Mouse (Mus musculus) hindbrain, embryonic 13.5 days (tissue): ENCODE data around the gene Pcmt1. TPM values are rescaled to one million over a fixed set of nuclear protein-coding genes. Genes with fewer than 3 reads are reported as not detected.

Experiments used
- ATAC-seq: fragments of 200-750 bp; cut with Nextera tagmentation; 2 replicates; pipeline ENCODE4 v1.8.0; 2017; ENCODE audit warnings: moderate TSS enrichment; ENCODE audit not compliant: low FRiP score
- H3K27ac ChIP-seq: fragments of 300-500 bp; sonication (generic); 2 replicates; pipeline ENCODE4 v1.5.1; 2015; ENCODE audit warnings: inconsistent platforms, mild to moderate bottlenecking, moderate library complexity
- H3K27me3 ChIP-seq: fragments of 300-500 bp; sonication (generic); 2 replicates; pipeline ENCODE4 v1.6.1; 2015; ENCODE audit warnings: mild to moderate bottlenecking, inconsistent platforms
- H3K36me3 ChIP-seq: fragments of 300-500 bp; sonication (generic); 2 replicates; pipeline ENCODE4 v1.6.1; 2015; ENCODE audit warnings: mild to moderate bottlenecking, inconsistent platforms
- H3K4me1 ChIP-seq: fragments of 300-500 bp; sonication (generic); replicated peaks from 2 replicates; pipeline ENCODE4 v1.6.1; 2015; ENCODE audit warnings: inconsistent platforms
- H3K4me2 ChIP-seq: fragments of 300-500 bp; sonication (generic); 2 replicates; pipeline ENCODE4 v1.6.1; 2015; ENCODE audit warnings: inconsistent platforms, mild to moderate bottlenecking, moderate library complexity
- H3K4me3 ChIP-seq: fragments of 300-500 bp; sonication (generic); 2 replicates; pipeline ENCODE4 v1.5.1; 2015; ENCODE audit warnings: mild to moderate bottlenecking, inconsistent platforms
- H3K9ac ChIP-seq: fragments of 300-500 bp; sonication (generic); 2 replicates; pipeline ENCODE4 v1.6.1; 2015; ENCODE audit warnings: mild to moderate bottlenecking, inconsistent platforms
- H3K9me3 ChIP-seq: fragments of 300-500 bp; sonication (generic); 2 replicates; pipeline ENCODE4 v1.6.1; 2016; ENCODE audit warnings: inconsistent platforms
- WGBS: fragments of 180-500 bp; shearing (Covaris S2); methylation state at CpG from one replicate; pipeline ENCODE4 v1.1.7; 2015; 5-methylcytosine and 5-hydroxymethylcytosine counted together
- polyA plus RNA-seq: library from polyadenylated mRNA; unstranded; fragments of >200 nt; fragmentation: Nextera tagmentation; extraction: Ambion mirVana; gene quantifications from 2 replicates; pipeline ENCODE4 v1.2.1, GENCODE M21; 2015

The Pcmt1 gene
- polyA plus RNA-seq, 1 experiment from 2014 or later = 171 TPM

DNA sequence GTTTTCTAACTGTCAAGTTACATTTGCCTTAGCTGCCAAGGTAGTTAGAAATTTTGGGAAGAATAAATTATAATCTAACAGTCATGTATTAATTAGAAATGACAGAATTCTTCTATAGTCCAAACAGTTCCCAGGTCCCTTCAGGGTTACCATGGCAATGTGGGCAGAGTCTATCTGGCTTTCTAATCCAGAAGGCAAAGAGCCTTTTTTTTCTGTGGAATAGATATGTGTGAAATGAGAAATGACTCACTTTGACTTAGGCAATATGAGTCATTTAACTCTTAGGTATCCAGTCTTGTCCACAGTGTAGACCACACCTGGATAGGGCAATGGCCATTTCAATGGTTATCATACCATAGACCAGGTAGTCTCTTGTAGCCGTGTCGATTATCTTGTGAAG, 99.5 kb downstream of the Pcmt1 start:
- Histone ChIP-seq H3K27me3 (peaks cover 10% of the 10 kb centered on the region; the same call in 1 of the 2 replicates), H3K27ac (no peak overlapping the region), H3K36me3 (no peaks in the 10 kb centered on the region), H3K4me3 (no peak overlapping the region), H3K4me2 (no peak overlapping the region), H3K9me3 (no peaks in the 10 kb centered on the region), H3K9ac (no peak overlapping the region), H3K4me1 (no peaks in the 10 kb centered on the region)
- 92% methylated on average over 2 of the region's 2 CpGs for WGBS
- no peak for ATAC-seq

Other genes with a start within 250 kb of the Pcmt1 start
- gene Ulbp1, start 207.5 kb downstream of the Pcmt1 start, polyA plus RNA-seq = 0.83 and 1.3 TPM in 2 replicates
- gene Lrp11, start 91.3 kb downstream of the Pcmt1 start, polyA plus RNA-seq = 23.4 and 23.6 TPM in 2 replicates
- 35.8 and 38.2 TPM in 2 replicates for gene Nup43, start 13.6 kb downstream of the Pcmt1 start, polyA plus RNA-seq
- 10.4 and 10.8 TPM in 2 replicates for gene Lats1, start 78 bp upstream of the Pcmt1 start, polyA plus RNA-seq
- gene Katna1, start 44.9 kb upstream of the Pcmt1 start, polyA plus RNA-seq = 35.9 and 36.6 TPM in 2 replicates
- gene Ginm1, start 111.7 kb upstream of the Pcmt1 start, polyA plus RNA-seq = 49.3 and 54.5 TPM in 2 replicates
- 49.1 and 49.7 TPM in 2 replicates for gene Ppil4, start 111.8 kb upstream of the Pcmt1 start, polyA plus RNA-seq
- gene Zc3h12d, start 151.3 kb upstream of the Pcmt1 start, polyA plus RNA-seq = 0.18 TPM in 2 replicates